Mouse (Mus musculus) central nervous system, embryonic 18 days (tissue): ENCODE results near the gene Acot5. TPM values are rescaled to one million over a fixed set of nuclear protein-coding genes. Genes with fewer than 3 reads are reported as not detected.

Experiments used
- polyA plus RNA-seq: library from polyadenylated mRNA; depleted of rRNA; stranded (reverse); fragments of >200 nt; gene quantifications from 2 replicates; pipeline ENCODE4 v1.2.3, GENCODE M21; 2012; rRNA removed

The Acot5 gene
- polyA plus RNA-seq: 0.41 and 0.44 TPM in 2 replicates

DNA sequence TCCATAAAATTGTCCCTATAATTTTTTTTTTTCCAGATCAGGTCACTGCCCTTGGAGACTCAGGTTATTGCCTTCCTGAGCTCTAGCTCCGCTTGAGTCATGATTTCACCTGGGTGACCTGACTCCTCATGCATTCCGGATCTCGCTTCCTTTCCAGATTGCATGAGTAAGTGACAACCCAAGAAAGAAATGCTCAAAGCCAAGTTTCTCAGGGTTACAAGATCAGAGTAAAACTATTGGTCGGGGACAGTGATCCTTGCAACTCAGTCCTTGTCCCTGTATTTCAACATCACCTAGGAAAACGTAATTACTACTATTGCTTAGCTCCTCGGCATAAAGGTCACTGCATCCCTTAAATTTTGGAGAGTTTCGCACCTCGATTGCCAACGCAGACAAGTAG is at the start of gene Acot5:
TSS of gene Acot5 (plus strand) at position 340 of the 400 bp plus-strand sequence.

DNA sequence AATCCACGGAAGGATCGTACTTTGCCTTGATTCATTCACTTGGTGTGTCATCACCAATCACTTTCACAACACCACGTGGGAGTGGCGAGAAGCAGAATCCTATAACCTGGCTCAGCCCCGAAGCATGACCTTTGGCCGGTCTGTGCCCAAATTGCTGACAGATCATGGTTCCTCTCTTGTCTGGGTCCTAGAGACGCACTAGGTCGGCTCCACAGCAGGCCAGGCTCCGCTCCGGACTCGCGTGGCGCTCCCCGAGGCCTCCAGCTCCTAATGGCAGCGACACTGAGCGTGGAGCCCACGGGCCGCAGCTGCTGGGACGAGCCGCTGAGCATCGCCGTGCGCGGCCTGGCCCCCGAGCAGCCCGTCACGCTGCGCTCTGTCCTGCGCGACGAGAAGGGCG is 30.9 kb upstream of the Acot5 start, which contains the start of gene Acot4:
TSS of gene Acot4 (plus strand) at position 139 of the 400 bp plus-strand sequence.

DNA sequence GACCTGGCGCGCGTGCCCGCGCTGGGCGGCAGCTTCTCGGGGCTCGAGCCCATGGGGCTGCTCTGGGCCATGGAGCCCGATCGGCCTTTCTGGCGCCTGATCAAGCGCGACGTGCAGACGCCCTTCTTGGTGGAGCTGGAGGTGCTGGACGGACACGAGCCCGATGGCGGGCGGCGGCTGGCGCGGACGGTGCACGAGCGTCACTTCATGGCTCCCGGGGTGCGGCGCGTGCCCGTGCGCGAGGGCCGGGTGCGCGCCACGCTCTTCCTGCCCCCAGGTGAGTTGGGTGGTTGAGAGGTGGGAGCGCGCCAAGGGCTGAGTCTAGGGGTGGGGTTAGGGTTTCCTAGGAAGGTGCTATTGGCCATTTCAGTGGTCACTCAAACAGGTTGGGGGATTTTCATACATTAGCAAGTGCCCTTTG is 30.4 kb upstream of the Acot5 start, which contains the start of gene Gm49366:
TSS of gene Gm49366 (plus strand) at position 245 of the 421 bp plus-strand sequence.

DNA sequence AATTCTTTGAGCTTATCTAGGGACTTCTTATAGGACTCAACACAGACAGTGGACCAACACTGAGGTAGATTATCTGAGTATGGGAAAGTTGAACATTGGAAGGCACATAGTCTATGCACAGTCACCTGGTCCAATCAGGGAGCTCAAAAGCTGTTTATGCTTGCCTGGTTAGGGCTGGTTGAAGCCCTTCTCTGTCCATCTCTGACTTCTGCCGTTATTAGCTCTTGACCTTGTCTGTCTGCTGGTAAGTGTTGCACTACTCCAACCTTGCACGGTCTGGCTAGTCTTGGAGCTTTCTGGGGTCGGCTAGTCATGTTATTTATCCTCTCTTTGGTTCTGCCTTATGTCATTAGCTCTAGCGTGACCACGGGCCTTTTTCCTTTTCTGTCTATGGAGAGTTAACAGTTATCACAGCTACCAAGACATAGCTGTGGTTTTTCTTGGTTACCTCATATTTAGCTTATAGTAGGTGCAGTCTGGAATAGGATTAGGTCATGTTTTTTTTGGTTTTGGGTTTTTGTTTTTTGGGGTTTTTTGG is 17.1 kb upstream of the Acot5 start, which contains the start of gene Acot3:
TSS of gene Acot3 (plus strand) at position 208 of the 538 bp plus-strand sequence.

DNA sequence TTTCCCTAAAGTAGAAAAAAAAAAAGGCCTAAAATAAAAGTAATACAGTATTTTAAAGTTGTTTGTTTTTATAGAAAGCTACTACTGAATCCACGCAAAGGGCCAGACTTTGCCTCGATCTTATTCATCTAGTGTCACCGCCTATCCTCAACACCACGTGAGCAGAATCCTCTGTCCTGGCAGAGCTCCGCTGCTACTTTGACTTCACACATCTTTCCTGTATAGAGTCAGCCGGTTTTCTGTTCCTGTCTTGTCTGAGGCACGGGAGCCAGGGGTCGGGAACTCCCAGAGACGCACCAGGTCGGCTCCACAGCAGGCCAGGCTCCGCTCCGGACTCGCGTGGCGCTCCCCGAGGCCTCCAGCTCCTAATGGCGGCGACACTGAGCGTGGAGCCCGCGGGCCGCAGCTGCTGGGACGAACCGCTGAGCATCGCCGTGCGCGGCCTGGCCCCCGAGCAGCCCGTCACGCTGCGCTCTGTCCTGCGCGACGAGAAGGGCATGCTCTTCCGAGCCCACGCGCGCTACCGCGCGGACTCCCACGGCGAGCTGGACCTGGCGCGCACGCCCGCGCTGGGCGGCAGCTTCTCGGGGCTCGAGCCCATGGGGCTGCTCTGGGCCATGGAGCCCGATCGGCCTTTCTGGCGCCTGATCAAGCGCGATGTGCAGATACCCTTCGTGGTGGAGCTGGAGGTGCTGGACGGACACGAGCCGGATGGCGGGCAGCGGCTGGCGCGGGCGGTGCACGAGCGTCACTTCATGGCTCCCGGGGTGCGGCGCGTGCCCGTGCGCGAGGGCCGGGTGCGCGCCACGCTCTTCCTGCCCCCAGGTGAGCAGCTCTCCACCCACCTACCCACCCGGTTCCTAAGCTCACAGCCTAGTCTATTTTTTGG is 31.7 kb downstream of the Acot5 start, which contains the start of gene Acot6:
TSS of gene Acot6 (plus strand) at position 51 of the 889 bp plus-strand sequence.

DNA sequence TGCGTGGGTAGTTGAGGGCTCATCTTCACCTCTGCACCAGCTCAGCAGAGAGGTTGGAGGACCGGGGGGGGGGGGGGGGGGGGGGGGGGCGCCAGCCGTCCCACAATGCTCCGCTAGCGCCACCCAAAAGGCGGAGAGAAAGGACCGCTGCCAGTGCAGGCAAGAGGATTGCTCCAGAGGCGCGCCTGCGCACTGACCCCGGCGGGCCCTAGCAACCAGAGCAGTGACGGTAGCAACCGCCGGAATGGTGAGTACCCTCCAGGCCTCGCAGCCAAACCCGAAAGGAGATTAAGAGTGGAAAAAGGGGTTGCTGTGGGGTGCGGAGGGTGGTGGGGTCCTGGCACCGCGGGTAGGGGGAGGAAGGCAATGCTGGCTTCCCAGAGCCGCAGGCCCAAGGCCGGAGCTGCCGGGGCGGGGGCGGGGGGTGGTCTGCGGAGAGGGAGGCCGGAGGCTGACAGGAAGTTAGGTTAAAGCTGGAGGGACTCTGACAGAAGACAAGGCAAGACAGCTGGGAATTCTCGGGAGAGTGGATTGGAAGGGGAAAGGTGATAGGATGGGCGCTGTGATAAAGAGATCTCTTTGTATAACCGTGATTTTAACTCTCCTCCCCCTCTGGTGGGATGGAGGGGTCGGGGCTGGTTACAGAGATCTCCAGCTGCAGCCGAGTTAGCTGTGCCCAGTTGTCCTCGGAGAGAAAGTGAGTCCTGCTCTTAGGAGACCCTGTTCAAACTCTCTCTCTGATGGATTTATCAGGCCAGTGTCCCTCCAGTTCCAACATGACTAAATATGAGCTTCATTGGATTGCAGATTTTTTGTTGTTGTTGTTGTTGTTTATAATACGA is 45.2 kb downstream of the Acot5 start, which contains the start of gene Dnal1:
TSS of gene Dnal1 (plus strand) at position 214 of the 842 bp plus-strand sequence.

Other genes with a start within 250 kb of the Acot5 start
- gene Numb, start 147.4 kb upstream of the Acot5 start, polyA plus RNA-seq: 23.4 and 24.8 TPM in 2 replicates
- gene Riox1, start 118.7 kb upstream of the Acot5 start, polyA plus RNA-seq: 12.7 and 14.2 TPM in 2 replicates
- 0.03 TPM in 1 of 2 replicates, not detected in the other for gene Heatr4, start 84.5 kb upstream of the Acot5 start, polyA plus RNA-seq
- gene Acot2, start 81.5 kb upstream of the Acot5 start, polyA plus RNA-seq: 4.2 and 4.4 TPM in 2 replicates
- 51.7 and 59.0 TPM in 2 replicates for gene Acot1, start 59.8 kb upstream of the Acot5 start, polyA plus RNA-seq
- 0.70 and 0.72 TPM in 2 replicates for gene Acot4, start 30.9 kb upstream of the Acot5 start, polyA plus RNA-seq
- gene Gm49366, start 30.4 kb upstream of the Acot5 start, polyA plus RNA-seq: not detected in 2 replicates
- 0.58 and 0.71 TPM in 2 replicates for gene Acot3, start 17.2 kb upstream of the Acot5 start, polyA plus RNA-seq
- gene Acot6, start 31.3 kb downstream of the Acot5 start, polyA plus RNA-seq: 3.6 and 4.2 TPM in 2 replicates
- 20.1 and 23.3 TPM in 2 replicates for gene Dnal1, start 45.0 kb downstream of the Acot5 start, polyA plus RNA-seq
- 6.6 and 7.2 TPM in 2 replicates for gene Pnma1, start 79.2 kb downstream of the Acot5 start, polyA plus RNA-seq
- 5.2 and 5.3 TPM in 2 replicates for gene Elmsan1, start 149.6 kb downstream of the Acot5 start, polyA plus RNA-seq
- 11.2 and 12.2 TPM in 2 replicates for gene Ptgr2, start 215.9 kb downstream of the Acot5 start, polyA plus RNA-seq
- 53.0 and 54.0 TPM in 2 replicates for gene Zfp410, start 247.5 kb downstream of the Acot5 start, polyA plus RNA-seq